Mouse (Mus musculus) spleen, adult 18-20 months (tissue): ENCODE results near the gene Vstm2a.

Experiments
- DNase-seq, 2 experiments: peaks; one replicate each; pipeline ENCODE4 v3.0.0; 2022; ENCODE audit warnings: mixed read lengths in 2 of 2

Vstm2a gene

GRCm38 (mm10) chr11:16257473-16257921 is at the start of gene Vstm2a:
Vstm2a (plus strand) TSS chr11:16257724.
- no peak for DNase-seq

- no peak for DNase-seq
These were observed 513 bp upstream of the Vstm2a start for GRCm38 (mm10) chr11:16257011-16257410.

GRCm38 (mm10) chr11:16258300-16258699 is 776 bp downstream of the Vstm2a start:
- no peak for DNase-seq

GRCm38 (mm10) chr11:16259876-16260275 is 2.4 kb downstream of the Vstm2a start:
- DNase-seq: no peak

- DNase-seq: no peak
These were observed 3.4 kb downstream of the Vstm2a start for GRCm38 (mm10) chr11:16260764-16261578.

- DNase-seq: no peak
These were observed 10.9 kb downstream of the Vstm2a start for GRCm38 (mm10) chr11:16268396-16268795.

GRCm38 (mm10) chr11:16290381-16290780 is 32.9 kb downstream of the Vstm2a start:
- DNase-seq: no peak

GRCm38 (mm10) chr11:16292960-16293359 is 35.4 kb downstream of the Vstm2a start:
- DNase-seq: no peak

GRCm38 (mm10) chr11:16296521-16296920 is 39.0 kb downstream of the Vstm2a start:
- DNase-seq: no peak

GRCm38 (mm10) chr11:16299492-16299891 is 42.0 kb downstream of the Vstm2a start:
- no peak for DNase-seq

GRCm38 (mm10) chr11:16299960-16300359 is 42.4 kb downstream of the Vstm2a start:
- DNase-seq: no peak

- no peak for DNase-seq
These were observed 43.2 kb downstream of the Vstm2a start for GRCm38 (mm10) chr11:16300709-16301108.

- DNase-seq: no peak
These were observed 57.6 kb downstream of the Vstm2a start for GRCm38 (mm10) chr11:16315097-16315496.

GRCm38 (mm10) chr11:16345179-16345578 is 87.7 kb downstream of the Vstm2a start:
- no peak for DNase-seq

- DNase-seq: no peak
These were observed 88.2 kb downstream of the Vstm2a start for GRCm38 (mm10) chr11:16345676-16346075.

GRCm38 (mm10) chr11:16351915-16352314 is 94.4 kb downstream of the Vstm2a start:
- DNase-seq: no peak

- DNase-seq: no peak
These were observed 96.8 kb downstream of the Vstm2a start for GRCm38 (mm10) chr11:16354356-16354755.

GRCm38 (mm10) chr11:16366852-16367587 is 109.5 kb downstream of the Vstm2a start:
- no peak for DNase-seq

- DNase-seq: no peak
These were observed 146.1 kb downstream of the Vstm2a start for GRCm38 (mm10) chr11:16403627-16404026.

GRCm38 (mm10) chr11:16411736-16412135 is 154.2 kb downstream of the Vstm2a start:
- no peak for DNase-seq

- no peak for DNase-seq
These were observed 155.1 kb downstream of the Vstm2a start for GRCm38 (mm10) chr11:16412609-16413008.

GRCm38 (mm10) chr11:16413077-16413644 is 155.6 kb downstream of the Vstm2a start:
- DNase-seq: no peak

GRCm38 (mm10) chr11:16439548-16440251 is 182.2 kb downstream of the Vstm2a start:
- no peak for DNase-seq
